Mouse (Mus musculus) limb, embryonic 14.5 days (tissue): ENCODE data around the gene Wdr95. TPM values are rescaled to one million over a fixed set of nuclear protein-coding genes. Genes with fewer than 3 reads are reported as not detected.

ENCODE experiments used
- ATAC-seq: fragments of 200-750 bp; cut with Nextera tagmentation; 2 replicates; pipeline ENCODE4 v1.8.0; 2017; ENCODE audit warnings: low read depth, moderate number of reproducible peaks, moderate TSS enrichment; ENCODE audit not compliant: low FRiP score
- DNase-seq: peaks from one replicate; pipeline ENCODE4 v3.0.0-alpha.2; 2015; ENCODE audit warnings: low spot score
- H3K27ac ChIP-seq: fragments of 300-500 bp; sonication (generic); replicated peaks from 2 replicates; pipeline ENCODE4 v1.5.1; 2014; ENCODE audit warnings: low read depth, mild to moderate bottlenecking, low read length, moderate library complexity, mixed read lengths
- H3K27me3 ChIP-seq: fragments of 300-500 bp; sonication (generic); 2 replicates; pipeline ENCODE4 v1.6.1; 2014; ENCODE audit warnings: low read length, mixed read lengths; ENCODE audit not compliant: control insufficient read depth, insufficient read depth
- H3K36me3 ChIP-seq: fragments of 300-500 bp; sonication (generic); 2 replicates; pipeline ENCODE4 v1.6.1; 2014; ENCODE audit warnings: mild to moderate bottlenecking, low read length, moderate library complexity, mixed read lengths; ENCODE audit not compliant: control insufficient read depth, insufficient read depth
- H3K4me1 ChIP-seq: fragments of 300-500 bp; sonication (generic); 2 replicates; pipeline ENCODE4 v1.6.1; 2014; ENCODE audit warnings: antibody characterized with exemption, low read length, mixed read lengths; ENCODE audit not compliant: control insufficient read depth, insufficient read depth
- H3K4me2 ChIP-seq: fragments of 300-500 bp; sonication (generic); replicated peaks from 2 replicates; pipeline ENCODE4 v1.6.1; 2014; ENCODE audit warnings: low read depth, mild to moderate bottlenecking, low read length, moderate library complexity; ENCODE audit not compliant: severe bottlenecking
- H3K4me3 ChIP-seq: fragments of 300-500 bp; sonication (generic); replicated peaks from 2 replicates; pipeline ENCODE4 v1.5.1; 2014; ENCODE audit warnings: low read length
- H3K9ac ChIP-seq: fragments of 300-500 bp; sonication (generic); 2 replicates; pipeline ENCODE4 v1.6.1; 2014; ENCODE audit warnings: mild to moderate bottlenecking, low read depth, low read length, moderate library complexity; ENCODE audit not compliant: severe bottlenecking
- H3K9me3 ChIP-seq: fragments of 300-500 bp; sonication (generic); 2 replicates; pipeline ENCODE4 v1.6.1; 2016; ENCODE audit warnings: low read length; ENCODE audit not compliant: control insufficient read depth
- POLR2A ChIP-seq: fragments of 200-500 bp; IDR thresholded peaks from 2 replicates; pipeline ENCODE4 v1.8.0; 2012; ENCODE audit warnings: inconsistent platforms, mild to moderate bottlenecking, moderate library complexity, borderline replicate concordance; ENCODE audit not compliant: insufficient read depth, insufficient read length; ENCODE audit errors: extremely low read depth
- WGBS: fragments of 180-500 bp; shearing (Covaris S2); extraction: QIAGEN DNeasy Blood & Tissue Kit; methylation state at CpG from one replicate; pipeline ENCODE4 v1.1.7; 2014; 5-methylcytosine and 5-hydroxymethylcytosine counted together
- polyA plus RNA-seq, 2 experiments: library from polyadenylated mRNA; depleted of rRNA in 1 of 2; stranded (reverse) in 1 of 2; unstranded in 1 of 2; fragments of >200 nt; fragmentation: Nextera tagmentation in 1 of 2; extraction: Ambion mirVana in 1 of 2; gene quantifications; 2 replicates each; pipeline versions ENCODE4 v1.2.1 to v1.2.3; 2012 to 2014

Gene Wdr95
- polyA plus RNA-seq, 2 experiments = 0.07 to 0.18 TPM

DNA sequence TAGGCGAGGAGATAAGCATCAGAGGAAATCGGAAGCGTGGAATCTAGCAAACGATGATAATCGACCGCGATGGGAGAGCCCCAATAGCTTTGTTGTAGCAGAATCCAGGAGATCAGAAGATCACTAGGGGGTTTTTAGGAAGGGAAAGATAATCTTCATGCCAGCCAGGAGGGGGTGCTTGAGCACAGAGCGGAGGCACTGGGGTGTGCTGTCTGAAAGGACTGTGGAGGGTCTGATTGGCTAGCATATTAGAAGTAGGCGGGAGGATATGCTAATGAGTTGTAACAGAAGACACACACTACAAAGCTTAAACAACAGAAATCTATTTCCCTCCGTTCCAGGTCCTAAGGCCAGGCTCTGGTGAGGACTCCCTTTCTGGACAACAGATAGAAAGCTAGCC is 57.4 kb downstream of the Wdr95 start:
- no peak for DNase-seq
- H3K9ac ChIP-seq = no peak overlapping the region
- peaks cover 15% of the 10 kb centered on the region; the same call in 1 of the 2 replicates for H3K4me1 ChIP-seq
- no peak overlapping the region for H3K4me2 ChIP-seq
- no peaks in the 10 kb centered on the region for H3K27me3 ChIP-seq
- 63% methylated on average over 10 of the region's 10 CpGs for WGBS
- H3K9me3 ChIP-seq = no peaks in the 10 kb centered on the region
- H3K27ac ChIP-seq = no peak overlapping the region
- no peak for ATAC-seq
- no peak overlapping the region for H3K4me3 ChIP-seq
- TF ChIP-seq POLR2A = no peak
- H3K36me3 ChIP-seq = no peaks in the 10 kb centered on the region

DNA sequence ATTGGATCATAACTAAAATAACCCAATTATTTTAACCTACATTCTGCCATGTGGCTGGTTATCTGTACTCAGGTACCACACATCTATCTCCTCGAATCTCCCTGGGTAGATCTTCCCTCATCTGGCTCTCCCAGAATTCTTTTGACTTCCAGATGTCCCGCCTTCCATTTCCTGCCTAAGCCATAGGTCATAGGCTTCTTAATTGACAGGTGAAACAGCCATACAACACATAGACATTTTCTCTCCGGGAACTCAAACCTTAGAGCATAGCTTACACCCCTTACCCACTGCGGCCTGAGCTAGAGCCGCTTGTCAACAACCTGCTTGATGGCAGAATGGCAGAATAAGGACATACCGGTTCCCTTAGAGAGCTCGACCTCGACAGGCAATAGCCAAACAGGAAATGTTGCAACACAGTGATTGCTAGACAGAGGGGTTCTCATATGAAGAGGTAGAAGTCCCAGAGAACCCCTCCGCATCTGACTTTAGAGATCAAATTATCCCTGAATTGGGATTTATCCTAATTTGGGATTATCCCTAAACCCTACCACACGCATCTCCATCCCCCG is 58.9 kb downstream of the Wdr95 start:
- Histone ChIP-seq H3K9me3 (no peaks in the 10 kb centered on the region), H3K36me3 (no peaks in the 10 kb centered on the region), H3K27ac (no peak overlapping the region), H3K4me1 (peaks cover 15% of the 10 kb centered on the region; the same call in 1 of the 2 replicates), H3K9ac (no peak overlapping the region), H3K27me3 (no peaks in the 10 kb centered on the region), H3K4me3 (no peak overlapping the region), H3K4me2 (no peak overlapping the region)
- ATAC-seq (no peak), DNase-seq (no peak)
- 84% methylated on average over 11 of the region's 11 CpGs for WGBS
- no peak for TF ChIP-seq POLR2A

DNA sequence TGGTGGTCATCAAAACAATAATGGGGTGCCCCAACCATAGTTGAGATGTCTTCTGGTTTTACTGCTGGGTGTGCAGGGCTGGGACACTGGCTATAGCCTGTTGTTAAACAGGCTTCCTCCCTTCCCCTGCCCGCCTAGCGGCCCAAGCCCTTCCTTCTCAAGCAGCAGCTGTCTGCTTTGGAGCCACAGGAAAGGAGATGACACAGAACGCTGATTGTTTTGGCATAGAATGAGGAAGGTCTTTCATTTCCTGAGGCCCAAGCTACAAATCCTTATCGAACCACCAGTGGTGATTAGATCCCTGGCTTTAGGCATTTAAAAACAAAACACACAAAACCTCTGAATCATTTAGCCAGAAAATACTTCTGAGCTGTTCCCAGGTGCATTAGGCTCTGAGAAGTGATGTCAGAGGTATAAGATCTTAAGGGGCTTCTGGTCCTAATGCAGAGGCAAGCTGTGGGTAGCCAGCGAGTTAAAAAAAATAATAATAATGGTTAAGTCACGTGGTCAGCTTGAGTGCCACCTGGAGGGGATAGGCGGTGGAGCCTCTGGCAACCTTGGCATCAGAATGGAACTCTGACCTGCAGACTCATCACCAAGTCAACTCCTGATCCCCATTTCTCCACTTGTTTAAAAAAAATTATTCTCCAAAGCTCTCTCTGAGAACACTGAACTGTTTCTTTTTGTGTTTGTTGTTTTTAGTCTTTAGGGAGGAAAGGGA is 60.5 kb downstream of the Wdr95 start:
- H3K36me3 ChIP-seq = no peaks in the 10 kb centered on the region
- TF ChIP-seq POLR2A = no peak
- H3K9ac ChIP-seq = no peak overlapping the region
- DNase-seq (no peak), ATAC-seq (no peak)
- H3K4me1 ChIP-seq = 0 out of 2 replicates have a peak, but pooled peaks cover 5% of the 10 kb centered on the region
- H3K4me3 ChIP-seq = no peak overlapping the region
- H3K9me3 ChIP-seq = no peaks in the 10 kb centered on the region
- no peaks in the 10 kb centered on the region for H3K27me3 ChIP-seq
- H3K4me2 ChIP-seq = no peak overlapping the region
- 66% methylated on average over 7 of the region's 7 CpGs for WGBS
- no peak overlapping the region for H3K27ac ChIP-seq

DNA sequence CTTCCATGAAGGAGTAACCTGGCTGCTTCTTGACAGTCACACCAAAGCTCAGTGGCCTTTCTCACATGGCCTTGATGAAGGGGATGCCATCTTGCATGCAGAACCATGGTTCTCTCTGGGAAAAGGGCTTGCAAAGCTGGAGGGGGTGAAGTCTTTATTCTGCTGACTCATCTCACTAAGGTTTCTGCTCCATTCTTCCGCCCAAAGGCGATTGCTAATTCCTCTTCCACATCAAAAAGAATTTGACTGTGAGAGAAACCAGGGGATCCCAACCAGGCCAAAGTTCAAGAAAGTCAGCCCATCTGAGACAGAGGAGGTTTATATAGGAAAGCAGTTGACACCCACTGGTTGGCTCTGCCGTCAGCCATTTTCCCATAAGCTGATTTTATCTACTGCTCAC is 61.5 kb downstream of the Wdr95 start:
- H3K27ac ChIP-seq = no peak overlapping the region
- ATAC-seq (no peak), DNase-seq (no peak)
- TF ChIP-seq POLR2A = no peak
- no peak overlapping the region for H3K4me3 ChIP-seq
- H3K4me2 ChIP-seq = no peak overlapping the region
- no peak overlapping the region for H3K9ac ChIP-seq
- no peaks in the 10 kb centered on the region for H3K27me3 ChIP-seq
- no peaks in the 10 kb centered on the region for H3K36me3 ChIP-seq
- 37% methylated on average over 3 of the region's 3 CpGs for WGBS
- H3K4me1 ChIP-seq = no peaks in the 10 kb centered on the region
- H3K9me3 ChIP-seq = no peaks in the 10 kb centered on the region

DNA sequence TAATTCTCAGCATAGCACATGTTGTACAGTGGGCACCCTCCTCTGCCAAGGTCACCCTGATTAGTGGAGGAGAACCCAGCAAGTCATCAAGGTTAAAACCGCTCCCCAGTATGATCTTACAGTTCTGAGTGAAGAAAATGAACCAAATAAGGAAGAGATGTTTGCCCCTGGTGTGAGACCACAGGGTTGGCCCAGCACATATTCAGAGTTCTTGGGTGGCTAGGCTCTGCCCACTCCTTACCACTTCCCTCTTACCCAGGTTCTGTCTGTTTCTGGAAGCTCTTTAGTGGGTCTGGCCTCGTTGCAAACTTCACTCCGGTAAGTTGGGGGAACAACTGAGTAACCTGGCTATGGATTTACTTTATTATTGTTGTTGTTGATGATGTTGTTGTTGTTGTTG is 65.7 kb downstream of the Wdr95 start:
- Histone ChIP-seq H3K4me1 (no peaks in the 10 kb centered on the region), H3K4me2 (no peak overlapping the region), H3K9ac (no peak overlapping the region), H3K27ac (no peak overlapping the region), H3K4me3 (no peak overlapping the region), H3K27me3 (no peaks in the 10 kb centered on the region), H3K36me3 (no peaks in the 10 kb centered on the region), H3K9me3 (no peaks in the 10 kb centered on the region)
- TF ChIP-seq POLR2A = no peak
- ATAC-seq (no peak), DNase-seq (no peak)
- 85% methylated on average over 3 of the region's 3 CpGs for WGBS
